29 mouse cellular contexts compared by ENCODE assay signal in genomic region chr2:146398211-146398865, GRCm38 (mm10).
DNase-seq lines count a peak whose midpoint lies in the region; ATAC-seq lines count a peak whose summit lies in the region.
"Had no signal": no experiment of that assay in that cellular context is flagged by ENCODE, and none has a peak within 500 bp of the region (broad histone marks: within the 10 kb centered on the region; RNA-seq: fewer than 3 reads in every experiment).

No protein-coding gene starts in this region.

- no peak overlapping the region for H3K4me2 ChIP-seq in forebrain, embryonic 15.5 days (replicated peaks)
- no peak overlapping the region for H3K4me2 ChIP-seq in forebrain, embryonic 13.5 days
- H3K4me2 ChIP-seq: embryonic facial prominence, embryonic 12.5 days; heart, embryonic 13.5 days; hindbrain, embryonic 15.5 days; limb, embryonic 12.5 days; liver, embryonic 15.5 days; lung, embryonic 14.5 days; neural tube, embryonic 15.5 days had no signal

- H3K27me3 ChIP-seq in forebrain, embryonic 15.5 days: no peaks in the 10 kb centered on the region
- H3K27me3 ChIP-seq in forebrain, embryonic 13.5 days: no peaks in the 10 kb centered on the region
- H3K27me3 ChIP-seq: embryonic facial prominence, embryonic 12.5 days; heart, embryonic 13.5 days; hindbrain, embryonic 15.5 days; limb, embryonic 12.5 days; liver, embryonic 15.5 days; neural tube, embryonic 15.5 days had no signal

- H3K27ac ChIP-seq in forebrain, embryonic 15.5 days (replicated peaks): peak overlapping the region; percentile 66
- no peak overlapping the region for H3K27ac ChIP-seq in forebrain, embryonic 13.5 days
- H3K27ac ChIP-seq: embryonic facial prominence, embryonic 12.5 days; heart, embryonic 13.5 days; hindbrain, embryonic 10.5 days; hindbrain, embryonic 15.5 days; limb, embryonic 12.5 days; liver, embryonic 15.5 days; neural tube, embryonic 15.5 days had no signal

- H3K4me1 ChIP-seq in forebrain, embryonic 15.5 days: peaks cover 3% of the 10 kb centered on the region; the same call in 1 of the 2 replicates
- H3K4me1 ChIP-seq in forebrain, embryonic 13.5 days: peaks cover 14% of the 10 kb centered on the region
- H3K4me1 ChIP-seq: embryonic facial prominence, embryonic 12.5 days; heart, embryonic 13.5 days; hindbrain, embryonic 15.5 days; limb, embryonic 12.5 days; liver, embryonic 15.5 days; neural tube, embryonic 15.5 days had no signal

- H3K9ac ChIP-seq in forebrain, embryonic 15.5 days (replicated peaks): no peak overlapping the region
- H3K9ac ChIP-seq in forebrain, embryonic 13.5 days: no peak overlapping the region
- H3K9ac ChIP-seq: embryonic facial prominence, embryonic 12.5 days; heart, embryonic 13.5 days; hindbrain, embryonic 15.5 days; limb, embryonic 12.5 days; liver, embryonic 15.5 days; lung, embryonic 14.5 days; neural tube, embryonic 15.5 days had no signal

- no peak overlapping the region for H3K4me3 ChIP-seq in forebrain, embryonic 15.5 days
- no peak overlapping the region for H3K4me3 ChIP-seq in forebrain, embryonic 13.5 days
- H3K4me3 ChIP-seq: embryonic facial prominence, embryonic 12.5 days; heart, embryonic 13.5 days; hindbrain, embryonic 10.5 days; hindbrain, embryonic 15.5 days; limb, embryonic 12.5 days; liver, embryonic 15.5 days; neural tube, embryonic 15.5 days had no signal

- 66% methylated on average over 6 of the region's 6 CpGs for WGBS in forebrain, embryonic 15.5 days
- 83% methylated on average over 6 of the region's 6 CpGs for WGBS in forebrain, embryonic 13.5 days

- no peak for ATAC-seq in forebrain, embryonic 15.5 days (replicated peaks)
- no peak for ATAC-seq in forebrain, embryonic 13.5 days
- ATAC-seq in cerebellum, adult (ENCODE audit: insufficient number of reproducible peaks, low FRiP score, low TSS enrichment): no peak
- ATAC-seq: CD4-positive, CD25-positive, alpha-beta regulatory T cell, adult 4 months; inflammation-experienced regulatory T-cells, adult 6 months had no signal

- DNase-seq in 3T3-L1 (ENCODE audit: low read depth, low spot score): peak; percentile 7
- peak; percentile 16 for DNase-seq in brain, embryonic 18.5 days (ENCODE audit: low read depth, low spot score)
- peak; percentile 20 to 31 for DNase-seq in layer of hippocampus, postnatal 36 days
- no peak for DNase-seq in kidney, postnatal 25 days
- DNase-seq: adrenal gland, postnatal 25 days; cerebellum, adult 11-12 months; cerebellum, adult 9-11 months; embryo, embryonic 11 days; gastrocnemius, postnatal 10 days; heart, postnatal 10 days; kidney, adult 11 months; kidney, postnatal 36 days; lung, embryonic 14.5 days; lung, postnatal 14 days; midbrain, embryonic 14.5 days; retina, postnatal 1 day; right cerebral cortex, postnatal 14 days had no signal

- H3K36me3 ChIP-seq in forebrain, embryonic 15.5 days: no peaks in the 10 kb centered on the region
- H3K36me3 ChIP-seq in forebrain, embryonic 13.5 days (ENCODE audit: poor library complexity, severe bottlenecking): 0 out of 2 replicates have a peak, but pooled peaks cover 3% of the 10 kb centered on the region
- H3K36me3 ChIP-seq: embryonic facial prominence, embryonic 12.5 days; hindbrain, embryonic 10.5 days; limb, embryonic 12.5 days; liver, embryonic 15.5 days; neural tube, embryonic 15.5 days had no signal

- no peaks in the 10 kb centered on the region for H3K9me3 ChIP-seq in forebrain, embryonic 15.5 days
- H3K9me3 ChIP-seq in forebrain, embryonic 13.5 days (replicated peaks): no peaks in the 10 kb centered on the region
- H3K9me3 ChIP-seq: embryonic facial prominence, embryonic 12.5 days; heart, embryonic 13.5 days; hindbrain, embryonic 10.5 days; hindbrain, embryonic 15.5 days; limb, embryonic 12.5 days; liver, embryonic 15.5 days; neural tube, embryonic 15.5 days had no signal

Comparison
In these comparisons a context has a peak if more than half of its experiments do, and no peak if none do; other contexts are left out.
1. DNase-seq: peak in 3T3-L1 (single experiment), brain, embryonic 18.5 days (single experiment) and layer of hippocampus, postnatal 36 days (2 of 2); none in kidney, postnatal 25 days (0 of 2).